Mouse (Mus musculus): ENCODE results near the gene Smad3. TPM values are rescaled to one million over a fixed set of nuclear protein-coding genes. Genes with fewer than 3 reads are reported as not detected.

Smad3 gene
- polyA plus RNA-seq, 1 experiment, result 6.3 TPM

GRCm38 (mm10) chr9:63655092-63655491 lies 102.7 kb downstream of the Smad3 start:
- Histone ChIP-seq H3K79me2 (ENCODE audit: control insufficient read depth, insufficient read depth) (no peaks in the 10 kb centered on the region), H3K4me3 (ENCODE audit: insufficient read depth, poor library complexity, severe bottlenecking) (no peak overlapping the region), H3K79me3 (ENCODE audit: low read depth) (no peaks in the 10 kb centered on the region), H3K27me3 (ENCODE audit: control insufficient read depth, insufficient read depth, insufficient read length) (no peaks in the 10 kb centered on the region), H3K36me3 (ENCODE audit: control insufficient read depth, insufficient read depth) (peaks cover 9% of the 10 kb centered on the region), H3ac (ENCODE audit: control insufficient read depth, insufficient read length, low read depth) (no peak overlapping the region)
- TF ChIP-seq MYOG (IDR thresholded peaks at IDR 0.05; ENCODE audit: control insufficient read depth, extremely low read depth, insufficient read length), result no peak
- TF ChIP-seq MAX (IDR thresholded peaks at IDR 0.05), result no peak
- TF ChIP-seq CTCF (IDR thresholded peaks at IDR 0.05; ENCODE audit: control insufficient read depth, insufficient read depth, insufficient read length), result no peak
- TF ChIP-seq FOSL1 (IDR thresholded peaks at IDR 0.05; ENCODE audit: insufficient read depth, low read length, poor library complexity, severe bottlenecking), result no peak
- no peak for TF ChIP-seq CEBPB (IDR thresholded peaks at IDR 0.05; ENCODE audit: low read depth)
- TF ChIP-seq MYOD1 (IDR thresholded peaks at IDR 0.05; ENCODE audit: control insufficient read depth, insufficient read length, low read depth), result no peak
- TF ChIP-seq USF1 (IDR thresholded peaks at IDR 0.05; ENCODE audit: low read depth), result no peak

GRCm38 (mm10) chr9:63654575-63654974 lies 103.2 kb downstream of the Smad3 start:
- TF ChIP-seq MYOD1 (IDR thresholded peaks at IDR 0.05; ENCODE audit: control insufficient read depth, insufficient read length, low read depth), result no peak
- no peak for TF ChIP-seq MYOG (IDR thresholded peaks at IDR 0.05; ENCODE audit: control insufficient read depth, extremely low read depth, insufficient read length)
- TF ChIP-seq USF1 (IDR thresholded peaks at IDR 0.05; ENCODE audit: low read depth), result no peak
- TF ChIP-seq CTCF (IDR thresholded peaks at IDR 0.05; ENCODE audit: control insufficient read depth, insufficient read depth, insufficient read length), result no peak
- TF ChIP-seq CEBPB (IDR thresholded peaks at IDR 0.05; ENCODE audit: low read depth), result no peak
- no peak for TF ChIP-seq MAX (IDR thresholded peaks at IDR 0.05)
- no peak for TF ChIP-seq FOSL1 (IDR thresholded peaks at IDR 0.05; ENCODE audit: insufficient read depth, low read length, poor library complexity, severe bottlenecking)
- Histone ChIP-seq H3K36me3 (ENCODE audit: control insufficient read depth, insufficient read depth) (peaks cover 14% of the 10 kb centered on the region), H3K4me3 (ENCODE audit: insufficient read depth, poor library complexity, severe bottlenecking) (no peak overlapping the region)

GRCm38 (mm10) chr9:63653666-63654065 lies 104.1 kb downstream of the Smad3 start:
- no peaks in the 10 kb centered on the region for H3K27me3 ChIP-seq (ENCODE audit: control insufficient read depth, insufficient read depth, insufficient read length)
- H3K79me3 ChIP-seq (ENCODE audit: low read depth), result no peaks in the 10 kb centered on the region
- TF ChIP-seq MYOG (IDR thresholded peaks at IDR 0.05; ENCODE audit: control insufficient read depth, extremely low read depth, insufficient read length), result no peak
- TF ChIP-seq MYOD1 (IDR thresholded peaks at IDR 0.05; ENCODE audit: control insufficient read depth, insufficient read length, low read depth), result no peak
- TF ChIP-seq USF1 (IDR thresholded peaks at IDR 0.05; ENCODE audit: low read depth), result no peak
- TF ChIP-seq MAX (IDR thresholded peaks at IDR 0.05), result no peak
- no peak for TF ChIP-seq CEBPB (IDR thresholded peaks at IDR 0.05; ENCODE audit: low read depth)
- TF ChIP-seq CTCF (IDR thresholded peaks at IDR 0.05; ENCODE audit: control insufficient read depth, insufficient read depth, insufficient read length), result no peak
- no peak for TF ChIP-seq FOSL1 (IDR thresholded peaks at IDR 0.05; ENCODE audit: insufficient read depth, low read length, poor library complexity, severe bottlenecking)
- no peak overlapping the region for H3K4me3 ChIP-seq (ENCODE audit: insufficient read depth, poor library complexity, severe bottlenecking)
- no peak overlapping the region for H3ac ChIP-seq (ENCODE audit: control insufficient read depth, insufficient read length, low read depth)
- H3K79me2 ChIP-seq (ENCODE audit: control insufficient read depth, insufficient read depth), result no peaks in the 10 kb centered on the region
- H3K36me3 ChIP-seq (ENCODE audit: control insufficient read depth, insufficient read depth), result peaks cover 15% of the 10 kb centered on the region

More at GRCm38 (mm10) chr9:63654575-63654974, 103.2 kb downstream of the Smad3 start:
- Histone ChIP-seq H3ac (ENCODE audit: control insufficient read depth, insufficient read length, low read depth) (no peak overlapping the region), H3K79me3 (ENCODE audit: low read depth) (no peaks in the 10 kb centered on the region), H3K79me2 (ENCODE audit: control insufficient read depth, insufficient read depth) (no peaks in the 10 kb centered on the region), H3K27me3 (ENCODE audit: control insufficient read depth, insufficient read depth, insufficient read length) (no peaks in the 10 kb centered on the region)

DNA sequence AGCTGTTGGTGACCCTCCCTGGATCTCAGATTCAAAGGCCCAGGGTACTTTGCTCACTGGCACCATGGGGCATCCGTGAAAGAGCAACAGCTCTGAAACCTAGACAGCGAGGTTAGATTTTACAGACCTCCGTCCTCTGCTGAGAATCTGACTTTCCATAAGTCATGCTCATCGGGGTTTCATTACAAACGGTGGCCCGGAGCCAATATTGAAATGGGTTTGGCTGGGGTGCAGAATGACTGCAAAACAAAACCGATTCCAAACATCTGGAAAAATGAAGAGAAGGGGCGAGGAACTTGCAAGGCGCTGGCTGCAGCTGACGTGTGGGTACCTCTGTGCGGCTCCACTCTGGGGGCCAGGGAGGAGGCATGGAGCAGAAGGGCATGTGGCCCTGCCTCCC lies 106.2 kb downstream of the Smad3 start:
- TF ChIP-seq CEBPB (IDR thresholded peaks at IDR 0.05; ENCODE audit: low read depth) (no peak), MYOD1 (IDR thresholded peaks at IDR 0.05; ENCODE audit: control insufficient read depth, insufficient read length, low read depth) (no peak)
- Histone ChIP-seq H3K4me3 (ENCODE audit: insufficient read depth, poor library complexity, severe bottlenecking) (no peak overlapping the region), H3ac (ENCODE audit: control insufficient read depth, insufficient read length, low read depth) (no peak overlapping the region), H3K79me2 (ENCODE audit: control insufficient read depth, insufficient read depth) (no peaks in the 10 kb centered on the region), H3K79me3 (ENCODE audit: low read depth) (no peaks in the 10 kb centered on the region), H3K27me3 (ENCODE audit: control insufficient read depth, insufficient read depth, insufficient read length) (no peaks in the 10 kb centered on the region), H3K36me3 (ENCODE audit: control insufficient read depth, insufficient read depth) (peaks cover 15% of the 10 kb centered on the region)

GRCm38 (mm10) chr9:63650905-63651304 lies 106.9 kb downstream of the Smad3 start:
- Histone ChIP-seq H3K79me2 (ENCODE audit: control insufficient read depth, insufficient read depth) (no peaks in the 10 kb centered on the region), H3ac (ENCODE audit: control insufficient read depth, insufficient read length, low read depth) (no peak overlapping the region), H3K27me3 (ENCODE audit: control insufficient read depth, insufficient read depth, insufficient read length) (no peaks in the 10 kb centered on the region), H3K79me3 (ENCODE audit: low read depth) (no peaks in the 10 kb centered on the region), H3K36me3 (ENCODE audit: control insufficient read depth, insufficient read depth) (peaks cover 15% of the 10 kb centered on the region), H3K4me3 (ENCODE audit: insufficient read depth, poor library complexity, severe bottlenecking) (no peak overlapping the region)
- TF ChIP-seq CEBPB (IDR thresholded peaks at IDR 0.05; ENCODE audit: low read depth) (no peak), MYOD1 (IDR thresholded peaks at IDR 0.05; ENCODE audit: control insufficient read depth, insufficient read length, low read depth) (no peak), MAX (IDR thresholded peaks at IDR 0.05) (no peak), FOSL1 (IDR thresholded peaks at IDR 0.05; ENCODE audit: insufficient read depth, low read length, poor library complexity, severe bottlenecking) (no peak), CTCF (IDR thresholded peaks at IDR 0.05; ENCODE audit: control insufficient read depth, insufficient read depth, insufficient read length) (no peak), MYOG (IDR thresholded peaks at IDR 0.05; ENCODE audit: control insufficient read depth, extremely low read depth, insufficient read length) (no peak)

DNA sequence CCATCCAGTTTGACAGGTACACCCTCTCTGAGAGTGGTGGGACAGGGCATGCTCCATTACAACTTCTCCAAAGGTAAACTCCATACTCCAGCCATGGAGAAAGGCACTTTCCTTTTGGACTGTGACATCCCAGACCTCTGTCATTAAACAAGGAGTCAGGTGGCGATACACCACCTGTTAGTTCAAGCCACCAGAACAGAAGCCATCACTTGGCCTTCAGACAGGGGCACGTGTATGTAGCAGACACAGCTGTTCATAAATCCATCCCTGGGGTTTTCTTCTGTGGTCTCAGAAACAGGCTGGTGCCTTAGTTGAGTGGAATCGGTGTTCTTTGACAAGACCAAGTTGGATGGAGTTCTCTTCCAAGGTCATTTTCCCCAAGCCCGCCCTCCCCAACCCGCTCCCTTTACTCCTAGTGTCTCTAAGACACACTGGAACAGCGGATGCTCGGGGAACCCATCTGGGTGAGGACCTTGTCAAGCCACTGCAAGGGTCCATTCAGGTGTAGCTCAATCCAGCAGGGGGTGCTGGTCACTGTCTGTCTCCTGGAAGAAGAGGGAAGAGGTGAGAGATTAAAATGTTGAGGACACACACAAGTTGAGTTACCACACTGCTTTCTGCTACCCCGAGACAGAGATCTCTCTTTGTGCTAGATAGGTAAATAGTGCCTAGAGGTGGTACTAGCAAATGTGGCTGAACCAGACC lies 107.8 kb downstream of the Smad3 start:
- Histone ChIP-seq H3K27me3 (ENCODE audit: control insufficient read depth, insufficient read depth, insufficient read length) (no peaks in the 10 kb centered on the region), H3K36me3 (ENCODE audit: control insufficient read depth, insufficient read depth) (peaks cover 15% of the 10 kb centered on the region), H3K79me3 (ENCODE audit: low read depth) (no peaks in the 10 kb centered on the region), H3K4me3 (ENCODE audit: insufficient read depth, poor library complexity, severe bottlenecking) (no peak overlapping the region), H3ac (ENCODE audit: control insufficient read depth, insufficient read length, low read depth) (no peak overlapping the region), H3K79me2 (ENCODE audit: control insufficient read depth, insufficient read depth) (no peaks in the 10 kb centered on the region)
- TF ChIP-seq FOSL1 (IDR thresholded peaks at IDR 0.05; ENCODE audit: insufficient read depth, low read length, poor library complexity, severe bottlenecking), result no peak
- no peak for TF ChIP-seq MYOG (IDR thresholded peaks at IDR 0.05; ENCODE audit: control insufficient read depth, extremely low read depth, insufficient read length)
- no peak for TF ChIP-seq MAX (IDR thresholded peaks at IDR 0.05)
